Mouse (Mus musculus) urinary bladder, adult 18-20 months (tissue): Measurements from ENCODE around the gene Ykt6.

ENCODE experiments used
- DNase-seq, 2 experiments: peaks; one replicate each; pipeline ENCODE4 v3.0.0; 2022; ENCODE audit warnings: low spot score in 2 of 2, mixed read lengths in 2 of 2

Ykt6 gene

DNA sequence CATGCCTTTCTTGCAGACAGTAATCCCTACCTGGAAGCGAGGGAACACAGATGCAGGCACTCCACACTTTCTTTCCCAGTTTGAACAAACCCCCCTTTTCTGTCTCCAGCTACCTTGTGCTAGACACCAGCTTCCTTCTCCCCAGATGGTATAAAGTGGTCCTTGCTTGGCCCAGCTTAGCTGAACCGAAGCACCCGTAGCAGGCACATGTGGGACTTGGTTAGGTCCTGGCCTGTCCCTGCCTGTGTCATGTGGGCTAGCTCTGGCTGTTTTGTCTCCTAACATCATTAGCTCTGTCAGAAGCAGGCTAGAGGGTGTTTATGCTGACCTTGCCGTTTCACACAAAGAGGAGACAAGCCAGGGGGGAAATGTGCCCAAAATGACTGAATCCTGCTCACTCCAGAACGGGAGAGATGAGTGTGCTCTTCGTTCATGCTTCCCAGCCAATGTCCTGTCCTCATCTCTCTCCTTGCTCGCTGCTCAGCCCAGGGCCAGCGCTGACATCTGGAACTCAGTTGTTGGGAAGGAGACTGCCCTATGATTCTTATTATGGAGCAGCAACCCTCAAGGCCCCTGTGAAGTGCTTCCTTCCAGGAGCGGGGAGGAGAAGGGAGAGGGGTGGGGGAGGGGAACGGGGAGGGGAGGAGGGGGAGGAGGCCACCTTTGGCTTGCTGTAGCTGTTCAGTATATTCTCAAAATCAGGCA lies 6.8 kb upstream of the Ykt6 start:
- DNase-seq, result no peak

DNA sequence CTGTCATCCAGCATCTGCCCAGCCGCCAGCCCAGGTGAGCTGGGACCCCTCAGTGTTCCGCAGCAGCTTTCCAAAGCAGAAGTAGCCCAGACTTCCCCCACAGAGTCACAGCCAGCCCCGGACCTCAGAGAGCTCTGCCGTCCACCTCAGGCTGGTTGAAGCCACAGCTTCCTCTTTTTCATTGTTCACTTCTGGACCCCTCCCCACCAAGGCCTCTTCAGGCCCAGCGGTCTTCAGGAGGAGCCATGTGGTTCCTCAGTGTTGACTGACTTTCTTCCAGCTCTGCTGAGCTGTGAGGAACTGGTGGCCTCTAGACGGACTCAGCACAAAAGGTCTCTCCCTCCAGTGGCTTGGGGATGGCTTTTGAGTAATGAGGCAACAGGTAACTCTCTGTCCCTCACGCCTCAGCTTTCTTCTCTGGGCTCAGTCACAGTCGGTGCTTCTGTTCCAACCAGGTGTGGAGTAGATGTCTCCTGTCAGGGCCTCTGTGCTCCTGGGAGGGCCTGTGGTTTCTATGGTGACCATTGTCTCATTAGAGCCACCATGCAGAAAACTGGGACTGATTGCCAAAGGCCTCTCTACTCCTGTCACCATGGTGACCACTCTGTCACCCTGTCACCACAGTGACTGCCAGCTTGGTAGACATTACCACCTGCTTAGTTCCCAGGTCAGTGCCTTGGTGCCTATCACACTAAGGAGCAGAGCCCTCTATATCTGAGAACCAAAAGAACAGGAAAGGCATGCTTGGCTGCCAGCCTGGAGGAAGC lies 5.7 kb upstream of the Ykt6 start, which contains the start of gene Gck:
Gene Gck, minus strand, starts transcription at position 496 of the 767 bp plus-strand sequence.
- no peak for DNase-seq

- DNase-seq, result no peak
Observed at GRCm38 (mm10) chr11:5952501-5952900, 3.0 kb upstream of the Ykt6 start.

GRCm38 (mm10) chr11:5953130-5953765 lies 2.2 kb upstream of the Ykt6 start:
- DNase-seq, result no peak

GRCm38 (mm10) chr11:5954435-5954834 lies 1.1 kb upstream of the Ykt6 start:
- no peak for DNase-seq

DNA sequence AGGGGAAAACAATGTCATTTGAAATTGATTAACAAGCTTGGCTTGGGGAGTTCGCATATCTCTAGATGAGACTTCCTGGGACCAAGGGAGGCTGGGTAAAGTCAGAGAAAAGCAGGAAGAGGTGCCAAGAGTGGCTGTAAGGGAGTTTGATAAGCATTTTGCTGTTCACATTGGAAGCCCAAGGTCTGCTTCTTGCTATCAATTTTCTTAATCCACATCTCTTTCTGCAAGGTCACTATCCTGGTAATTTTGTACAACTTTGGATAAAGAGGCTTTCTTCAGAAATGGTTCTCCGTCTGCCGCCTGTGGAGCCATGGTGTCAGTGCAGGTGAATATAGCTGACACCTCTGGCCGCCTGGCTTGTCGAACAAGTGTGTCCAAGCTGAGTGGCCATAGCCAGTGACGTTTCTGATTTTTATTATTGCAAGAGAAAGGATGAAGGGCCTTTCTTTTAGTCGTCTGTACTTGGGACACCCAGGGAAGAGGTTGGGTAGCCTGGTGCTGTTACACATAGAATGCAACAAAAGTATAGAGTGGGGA lies 458 bp upstream of the Ykt6 start:
- peak in 1 of 2 experiments; percentile 22 for DNase-seq

GRCm38 (mm10) chr11:5960051-5960450 lies 4.6 kb downstream of the Ykt6 start:
- no peak for DNase-seq

GRCm38 (mm10) chr11:5965865-5966264 lies 10.4 kb downstream of the Ykt6 start:
- DNase-seq, result no peak

- peak; percentile 44 to 54 for DNase-seq
Observed at GRCm38 (mm10) chr11:5966751-5967150, 11.3 kb downstream of the Ykt6 start.

- no peak for DNase-seq
Observed at GRCm38 (mm10) chr11:5968223-5968622, 12.7 kb downstream of the Ykt6 start.

- DNase-seq, result no peak
Observed at GRCm38 (mm10) chr11:5971202-5971601, 15.7 kb downstream of the Ykt6 start.

GRCm38 (mm10) chr11:5973151-5973550 lies 17.7 kb downstream of the Ykt6 start:
- no peak for DNase-seq

DNA sequence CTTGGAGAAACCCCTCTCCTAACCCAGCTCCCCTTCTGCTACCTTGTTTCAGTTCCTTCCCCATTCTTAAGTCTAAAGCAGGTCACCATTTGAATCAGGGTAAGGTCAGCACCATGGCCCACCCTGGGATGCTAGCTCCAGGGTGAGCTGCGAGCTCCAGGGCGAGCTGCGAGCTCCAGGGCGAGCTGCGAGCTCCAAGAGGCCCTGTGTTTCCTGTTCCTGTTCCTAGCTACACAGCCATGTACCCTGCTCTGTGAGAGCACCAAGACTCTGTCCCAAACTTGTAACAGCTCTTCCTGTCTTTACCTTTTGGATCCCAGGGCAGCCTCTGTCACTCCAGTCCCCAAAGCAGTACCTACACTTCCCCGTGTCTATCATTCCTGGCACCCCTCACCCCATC lies 18.6 kb downstream of the Ykt6 start:
- no peak for DNase-seq

DNA sequence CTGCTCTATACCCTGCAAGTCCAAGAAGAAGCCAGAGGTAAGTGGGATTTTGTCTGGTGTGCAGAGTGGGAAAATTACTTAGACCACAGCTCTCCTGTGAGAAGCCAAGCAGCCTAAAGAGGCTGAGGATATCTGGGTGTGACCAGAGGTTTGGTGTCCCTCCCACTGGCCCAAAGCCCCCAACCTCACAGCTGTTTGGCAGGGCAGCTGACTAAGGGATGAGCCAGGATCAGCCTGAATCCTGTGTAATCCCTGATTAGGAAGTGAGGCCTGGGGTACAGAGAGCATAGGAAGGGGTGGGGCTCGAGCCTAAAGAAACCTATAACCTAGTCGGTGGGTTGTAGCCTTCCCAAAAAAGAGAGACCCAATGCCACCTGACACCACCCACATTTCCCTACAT lies 19.6 kb downstream of the Ykt6 start:
- no peak for DNase-seq

DNA sequence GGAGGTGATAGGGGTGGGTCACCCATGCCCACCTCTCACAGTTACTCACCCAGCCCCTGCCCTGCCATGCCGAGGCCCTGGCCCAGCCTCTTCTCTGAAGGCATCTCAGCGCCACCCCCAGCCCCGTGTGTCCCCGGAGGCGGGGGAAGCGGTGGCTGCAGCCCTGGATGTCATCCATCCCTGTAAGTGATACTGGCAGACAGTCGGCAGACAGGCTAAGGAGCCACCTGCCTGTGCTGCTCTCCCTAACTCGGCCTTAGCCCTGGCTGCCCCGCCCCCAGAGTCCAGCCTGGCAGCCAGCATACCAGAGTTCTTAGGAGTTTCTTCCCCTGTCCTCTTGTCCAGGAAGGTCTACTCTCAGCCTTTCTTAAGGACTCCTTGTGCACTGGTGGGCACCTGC lies 20.6 kb downstream of the Ykt6 start:
- DNase-seq, result no peak

GRCm38 (mm10) chr11:5979088-5979487 lies 23.6 kb downstream of the Ykt6 start:
- no peak for DNase-seq

DNA sequence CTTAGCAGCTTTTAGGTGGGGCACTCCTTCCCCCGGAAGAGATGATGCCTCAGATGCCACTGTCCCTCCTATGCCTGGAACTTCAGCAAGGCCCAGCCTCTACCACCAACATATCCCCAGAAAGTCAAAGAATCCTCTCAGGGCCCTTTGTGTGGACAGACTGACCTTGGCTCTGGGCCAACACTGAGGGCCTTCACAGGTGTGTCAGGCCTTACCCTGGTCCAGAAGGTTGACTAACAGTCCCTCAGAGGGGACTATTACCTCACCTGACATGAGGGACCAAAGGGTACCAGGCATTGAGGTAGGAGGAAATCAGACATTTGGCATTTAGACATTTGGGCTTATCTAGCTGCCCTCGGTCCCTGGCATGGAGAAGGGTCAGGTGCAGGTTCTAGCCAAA lies 24.6 kb downstream of the Ykt6 start:
- DNase-seq, result no peak

DNA sequence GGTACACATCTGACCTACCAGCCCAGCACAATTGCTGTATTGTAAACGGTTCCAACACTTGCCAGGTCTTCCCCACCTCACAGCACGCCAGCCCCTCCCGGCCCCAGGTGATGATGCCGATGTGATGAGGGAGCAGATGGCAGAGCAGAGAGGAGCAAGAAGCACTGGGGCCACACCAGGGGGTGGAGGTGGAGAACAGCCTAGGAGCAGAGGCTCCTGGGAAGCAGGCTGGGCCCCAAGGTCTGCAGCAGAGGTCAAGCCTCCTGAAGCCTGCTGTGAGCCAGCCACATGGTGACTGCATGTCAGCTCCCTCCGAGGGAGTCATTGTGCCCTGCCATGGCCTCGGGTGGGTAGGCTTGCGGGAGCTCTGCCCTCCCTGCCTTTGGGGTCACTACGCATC lies 25.1 kb downstream of the Ykt6 start:
- DNase-seq, result no peak

DNA sequence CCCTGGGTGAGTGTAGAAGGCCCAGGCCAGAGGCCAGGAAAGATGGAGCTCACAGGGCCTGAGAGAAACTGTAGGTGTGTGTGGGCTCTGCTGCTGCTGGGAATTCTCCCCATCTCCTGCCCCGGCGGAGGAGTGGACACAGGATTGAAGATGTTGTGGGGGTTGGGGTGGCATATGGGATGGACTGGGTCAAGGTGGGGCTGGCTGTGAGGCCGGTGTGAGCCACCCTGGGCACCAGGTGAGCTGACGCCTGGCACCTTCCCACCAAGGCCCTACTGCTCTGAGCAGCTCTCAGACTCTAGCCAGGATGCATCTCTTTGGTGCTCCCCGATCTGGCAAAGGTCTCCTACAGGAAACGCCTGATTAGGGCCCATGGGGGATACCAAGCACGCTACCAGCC lies 25.8 kb downstream of the Ykt6 start:
- no peak for DNase-seq

GRCm38 (mm10) chr11:5983629-5984028 lies 28.1 kb downstream of the Ykt6 start:
- no peak for DNase-seq

- DNase-seq, result no peak
Observed at GRCm38 (mm10) chr11:5988126-5988525, 32.6 kb downstream of the Ykt6 start.

GRCm38 (mm10) chr11:5989954-5990593 lies 34.6 kb downstream of the Ykt6 start:
- DNase-seq, result no peak
